Mouse (Mus musculus) CD4-positive, CD25-positive, alpha-beta regulatory T cell, adult 2 months (primary cell): ENCODE results near the gene Man2a1.

Source experiments
- DNase-seq: peaks from one replicate; pipeline ENCODE4 v3.0.0-alpha.2; 2012; ENCODE audit warnings: low read depth, low spot score

Gene Man2a1

DNA sequence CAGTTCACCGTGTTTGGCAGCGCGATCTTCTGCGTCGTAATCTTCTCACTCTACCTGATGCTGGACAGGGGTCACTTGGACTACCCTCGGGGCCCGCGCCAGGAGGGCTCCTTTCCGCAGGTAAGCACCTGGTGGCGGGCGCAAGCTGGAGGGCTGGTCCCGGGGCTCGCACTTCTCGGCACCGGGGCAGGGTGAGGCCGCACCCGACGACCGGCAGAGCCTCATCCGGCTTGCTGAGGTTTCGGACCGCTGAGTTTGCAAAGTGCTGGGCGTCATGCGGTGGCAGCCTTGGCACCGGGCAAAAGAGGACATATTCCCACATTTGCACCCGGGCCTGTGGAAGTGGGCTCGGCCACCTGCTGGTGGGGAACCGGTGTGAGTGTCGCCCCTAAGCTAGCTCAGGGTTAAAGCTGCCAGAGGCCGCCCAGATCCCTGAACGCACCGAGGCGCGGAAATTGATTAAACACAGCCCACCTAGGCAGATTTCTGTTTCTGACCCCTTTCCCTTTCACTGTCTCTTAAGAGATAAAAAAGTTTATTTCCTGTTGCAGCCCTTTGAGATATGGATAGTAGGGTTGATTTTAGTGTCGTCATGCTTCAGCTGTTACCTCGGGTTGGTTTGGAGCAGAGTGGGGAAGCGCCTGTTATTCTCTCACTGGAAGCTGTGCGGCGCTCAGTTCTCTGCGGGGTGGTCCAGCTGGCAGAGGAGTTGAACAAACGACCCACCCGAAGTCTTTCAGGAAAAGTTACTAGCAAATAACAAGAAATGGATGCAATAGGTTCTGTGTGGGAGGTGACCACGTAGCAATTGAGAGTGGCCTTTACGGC, 1.4 kb downstream of the Man2a1 start:
- peak; percentile 59 for DNase-seq

DNA sequence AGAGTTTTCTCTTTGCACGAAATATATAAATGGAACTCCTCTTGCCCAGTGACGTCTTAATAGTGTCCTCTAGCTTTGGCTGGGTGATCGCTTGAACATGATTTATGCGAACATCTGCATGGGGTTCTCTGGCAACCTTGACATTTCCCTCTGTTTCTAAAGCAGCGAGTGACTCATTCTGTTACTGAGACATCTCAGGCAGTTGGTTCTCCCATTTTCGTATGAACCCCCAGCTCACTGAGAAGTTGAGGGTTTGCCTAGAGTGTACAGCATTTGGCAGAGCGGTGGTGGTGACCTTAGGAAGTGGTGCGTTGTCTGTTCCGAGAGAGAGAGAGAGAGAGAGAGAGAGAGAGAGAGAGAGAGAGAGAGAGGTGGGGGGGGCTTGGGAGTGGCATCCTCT, 2.6 kb downstream of the Man2a1 start:
- peak; percentile 39 for DNase-seq

DNA sequence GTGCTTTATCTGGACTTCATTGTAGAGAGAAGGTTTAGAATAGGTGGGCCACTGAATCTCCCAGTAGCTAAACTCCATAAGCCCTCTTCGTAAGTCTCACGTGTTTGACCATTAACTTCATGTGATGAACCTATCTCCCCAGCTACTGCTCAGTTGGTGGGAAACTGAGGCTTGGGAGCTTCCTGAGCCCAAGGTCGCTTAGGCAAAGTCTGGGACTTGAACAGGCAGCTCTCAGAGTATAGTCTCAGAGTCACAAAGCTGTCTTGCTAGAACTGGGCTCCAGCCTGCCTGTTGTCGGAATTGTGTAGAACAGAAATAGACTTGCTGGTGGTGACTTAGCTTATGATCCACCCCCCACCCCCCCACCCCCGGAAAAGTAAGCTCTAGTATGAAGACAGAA, 3.0 kb downstream of the Man2a1 start:
- peak; percentile 9 for DNase-seq

DNA sequence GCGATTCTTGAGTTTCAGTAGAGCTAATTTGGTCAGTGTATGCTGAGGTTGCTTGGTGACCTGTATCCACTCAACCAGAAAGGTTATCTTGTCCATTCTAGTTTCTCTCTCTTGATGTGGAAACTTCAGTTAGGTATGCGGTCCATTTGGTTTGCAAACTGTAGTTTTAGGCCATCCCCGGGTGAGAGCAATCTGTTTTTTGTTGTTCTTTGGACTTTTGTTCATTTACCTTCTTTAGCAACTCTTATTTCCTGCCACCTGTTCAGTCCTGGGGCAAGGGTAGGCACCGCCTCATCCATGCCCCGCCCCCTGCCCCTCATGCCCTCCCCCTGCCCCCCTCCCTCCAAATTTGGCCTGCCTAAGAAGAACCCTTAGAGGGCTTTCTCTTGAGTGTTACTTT, 3.6 kb downstream of the Man2a1 start:
- DNase-seq: peak; percentile 52

DNA sequence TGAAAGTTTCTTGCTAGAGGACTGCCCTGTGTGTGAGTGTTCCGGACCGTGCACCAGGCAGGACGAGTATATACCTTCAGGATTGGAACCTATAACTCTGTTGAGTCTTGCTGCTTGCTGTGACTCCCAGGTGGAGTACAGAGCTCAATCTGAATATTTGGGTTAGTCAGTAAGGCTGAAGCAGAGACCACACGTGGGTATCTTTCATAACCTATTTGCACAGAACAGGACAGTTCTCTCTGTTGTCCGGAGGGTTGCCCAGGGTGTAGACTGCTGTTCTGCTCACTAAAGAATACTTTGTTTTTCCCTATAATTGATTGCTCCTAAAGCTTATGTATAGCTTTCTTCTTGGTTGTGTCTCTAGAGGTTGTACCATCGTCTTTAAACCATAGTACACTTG, 7.7 kb downstream of the Man2a1 start:
- DNase-seq: no peak

DNA sequence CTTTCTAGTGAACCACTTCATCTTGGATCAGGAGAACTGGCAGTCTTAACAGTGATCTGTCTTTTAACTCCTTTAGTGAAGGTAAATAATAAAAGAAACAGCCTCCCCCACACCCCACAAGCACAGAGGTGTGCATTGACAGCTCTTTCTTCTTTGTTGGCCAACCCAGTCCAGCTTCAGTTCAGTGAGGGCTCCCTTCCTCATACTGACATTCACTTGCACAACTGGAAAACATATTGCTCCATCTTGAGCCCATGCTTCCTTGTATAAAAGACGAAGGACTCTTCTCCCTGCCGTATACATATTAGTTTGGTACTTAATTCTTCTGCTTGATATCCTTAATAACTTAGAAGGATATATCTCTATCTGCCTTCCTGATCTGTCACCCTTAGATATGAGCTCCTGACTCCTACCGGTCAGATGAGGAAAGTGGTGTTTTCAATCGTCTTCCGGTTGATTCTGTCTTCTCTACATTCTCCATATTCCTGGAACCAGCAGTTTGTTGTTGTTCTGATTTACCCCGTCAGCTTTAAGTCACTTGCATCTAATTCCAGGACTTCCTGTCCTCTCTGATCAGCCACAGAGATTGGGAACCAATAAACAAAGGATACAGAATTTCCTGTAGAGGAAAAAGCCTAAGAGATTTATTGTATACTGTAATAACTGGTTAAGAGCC, 8.5 kb downstream of the Man2a1 start:
- DNase-seq: no peak

DNA sequence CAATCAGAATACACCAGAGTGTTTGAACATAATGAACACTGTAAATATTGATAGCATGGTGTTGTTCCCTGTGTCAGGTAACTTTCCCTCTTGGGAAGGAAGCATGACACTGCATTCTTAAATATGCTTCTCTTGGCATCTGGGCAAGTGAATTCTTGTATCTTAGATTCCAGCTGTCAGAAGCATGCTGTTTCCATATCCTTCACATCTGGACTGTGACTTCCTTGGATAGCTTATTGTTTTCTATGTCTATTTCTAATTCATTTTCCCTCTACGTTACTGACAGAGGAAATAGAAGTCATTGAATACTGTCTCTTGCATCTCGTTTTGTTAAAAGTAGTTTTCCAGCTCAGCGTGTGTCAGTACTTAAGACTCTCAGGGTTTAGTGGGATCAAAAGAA, 9.2 kb downstream of the Man2a1 start:
- DNase-seq: no peak

DNA sequence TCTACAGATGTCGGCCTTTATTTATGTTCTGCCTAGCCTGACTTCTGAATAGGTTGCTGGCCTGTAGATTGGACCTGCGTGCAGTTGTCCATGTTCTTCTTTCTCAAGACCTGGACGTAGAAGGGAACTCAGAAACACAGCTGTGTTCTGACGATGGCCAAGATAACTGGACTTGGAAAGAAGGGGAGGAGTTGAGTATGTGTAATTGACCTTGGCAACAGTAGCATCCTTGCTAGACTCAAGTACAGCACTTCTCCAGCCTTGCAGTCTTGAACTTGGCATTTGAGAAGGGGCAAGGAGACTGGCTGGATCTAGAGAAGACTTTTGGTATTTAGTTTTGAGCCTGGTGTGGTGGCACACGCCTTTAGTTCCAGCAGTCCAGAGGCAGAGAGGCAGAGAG, 10.9 kb downstream of the Man2a1 start:
- no peak for DNase-seq

DNA sequence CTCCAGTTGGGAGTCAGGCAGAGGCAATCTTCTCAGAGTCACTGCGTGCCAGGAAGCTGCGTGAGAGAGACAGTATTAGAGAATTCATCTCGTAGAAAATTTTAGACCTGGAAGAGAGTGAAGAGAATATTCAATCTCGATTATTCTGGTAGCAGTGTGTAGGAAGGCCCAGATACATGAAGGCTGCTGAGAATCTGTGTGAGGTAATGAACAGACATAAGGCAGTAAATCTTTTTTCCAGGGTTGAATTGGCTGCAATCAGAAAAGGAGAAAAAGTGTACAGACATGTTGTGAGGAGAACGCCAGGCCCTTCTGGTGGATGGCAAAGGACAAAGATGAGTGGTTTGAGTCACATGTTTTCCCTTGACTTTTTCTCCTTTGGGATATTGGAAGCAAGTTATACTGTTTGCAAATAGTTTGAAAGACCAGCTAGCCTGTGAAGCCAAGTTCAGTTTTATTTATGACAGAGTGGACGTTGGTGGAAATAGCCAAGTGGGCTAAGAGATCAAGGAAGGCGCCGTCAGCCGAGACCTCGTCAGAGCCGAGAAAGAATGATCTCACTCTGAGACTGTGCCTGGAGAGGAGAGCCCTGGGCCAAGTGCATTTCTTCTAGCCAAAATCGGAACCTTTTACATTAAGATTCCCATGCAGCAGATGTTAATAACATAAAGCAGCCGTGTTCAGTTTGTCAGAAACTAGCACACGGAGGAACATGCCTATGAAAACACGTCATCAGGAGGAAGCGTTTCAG, 11.8 kb downstream of the Man2a1 start:
- no peak for DNase-seq

DNA sequence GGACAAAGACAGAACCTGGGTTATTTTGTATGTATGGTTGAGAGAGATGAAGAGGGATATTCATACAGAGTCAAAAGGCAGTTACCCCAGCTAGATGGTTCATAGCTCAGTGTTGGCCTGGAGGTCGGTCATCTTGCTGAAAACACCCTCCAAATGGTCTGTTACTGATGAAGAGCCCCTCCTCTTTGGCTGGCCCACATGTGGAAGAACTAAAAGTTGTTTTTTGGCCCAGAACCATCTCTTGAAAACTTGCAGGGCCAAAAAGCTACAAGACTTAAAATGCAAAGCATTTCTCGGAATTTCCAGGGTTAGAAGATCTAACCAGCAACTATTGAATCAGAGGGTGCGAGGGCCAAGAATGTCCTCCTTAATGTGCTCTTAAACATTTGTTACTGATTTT, 12.4 kb downstream of the Man2a1 start:
- no peak for DNase-seq

DNA sequence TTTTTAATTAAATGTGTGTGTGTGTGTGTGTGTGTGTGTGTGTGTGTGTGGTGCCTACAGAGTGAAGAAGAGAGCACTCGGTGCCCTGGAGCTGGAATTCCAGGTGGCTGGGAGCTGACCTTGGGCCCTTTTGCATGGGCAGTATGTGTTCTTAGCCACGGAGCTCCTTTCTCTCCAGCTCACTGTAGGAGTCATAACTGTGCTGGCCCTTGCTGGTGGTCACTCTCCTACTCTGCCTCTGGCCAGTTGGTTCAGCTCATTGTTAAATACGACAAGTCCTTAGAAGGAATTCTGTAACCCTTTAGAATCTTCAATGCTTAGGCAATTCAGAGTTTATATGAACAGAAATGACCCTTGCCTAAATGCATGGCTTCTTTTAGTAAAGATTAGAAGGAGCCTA, 12.8 kb downstream of the Man2a1 start:
- DNase-seq: no peak

DNA sequence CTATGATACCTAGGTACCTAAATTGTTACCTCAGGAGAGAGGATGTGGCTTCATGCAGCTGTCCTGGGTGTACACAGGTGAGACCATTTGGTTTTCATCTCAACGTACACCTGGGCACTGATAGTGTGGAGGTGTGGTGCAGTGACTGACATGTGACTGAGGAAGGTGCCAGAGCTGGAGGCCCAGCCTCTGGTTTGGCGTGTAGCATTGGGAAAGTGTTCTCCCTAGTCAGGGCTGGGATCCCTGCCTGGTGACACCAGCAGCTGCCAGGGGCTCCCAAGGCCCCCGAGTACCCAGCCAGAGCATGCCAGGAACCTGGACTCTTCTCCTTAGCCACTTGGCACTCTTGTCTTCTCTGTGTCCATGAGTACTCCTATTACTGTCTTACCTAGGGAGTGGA, 14.3 kb downstream of the Man2a1 start:
- no peak for DNase-seq

DNA sequence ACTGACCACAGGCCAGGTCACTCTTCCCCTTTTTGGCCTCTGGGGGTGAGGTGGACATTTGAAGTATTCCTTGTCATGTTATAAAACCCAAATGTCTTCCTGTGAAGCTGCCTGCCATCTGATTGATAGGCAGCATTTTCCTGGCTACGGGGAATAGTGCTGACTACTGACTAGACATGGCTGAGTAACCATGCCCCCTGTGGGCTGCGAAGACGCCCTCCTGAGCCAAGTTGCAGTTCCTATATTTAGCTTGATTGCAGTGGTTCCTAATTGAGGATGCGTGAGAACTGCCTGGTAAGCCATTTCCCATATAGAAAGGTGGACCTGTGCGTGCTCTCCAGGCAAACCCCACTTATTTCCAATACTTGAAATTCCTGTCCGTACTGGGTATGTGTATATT, 14.9 kb downstream of the Man2a1 start:
- DNase-seq: no peak

DNA sequence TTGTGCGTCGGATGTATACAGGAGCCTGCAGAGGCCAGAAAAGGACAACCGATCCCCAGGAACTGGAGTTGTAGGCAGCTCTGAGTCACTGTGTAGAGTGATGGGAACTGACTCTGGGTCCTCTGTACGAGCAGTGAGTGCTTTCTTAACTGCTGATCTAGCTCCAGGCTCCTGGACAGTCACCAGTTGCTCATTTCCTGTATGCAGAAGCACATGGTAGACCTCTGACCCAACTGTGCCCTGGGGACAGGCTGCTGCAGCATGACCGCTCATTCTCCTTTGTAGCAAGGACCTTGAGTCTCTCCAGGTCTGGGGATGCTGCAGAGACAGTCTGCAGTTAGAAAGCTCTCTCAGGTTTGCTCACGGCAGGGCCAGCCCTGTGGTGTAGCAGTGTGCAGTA, 15.7 kb downstream of the Man2a1 start:
- DNase-seq: no peak

DNA sequence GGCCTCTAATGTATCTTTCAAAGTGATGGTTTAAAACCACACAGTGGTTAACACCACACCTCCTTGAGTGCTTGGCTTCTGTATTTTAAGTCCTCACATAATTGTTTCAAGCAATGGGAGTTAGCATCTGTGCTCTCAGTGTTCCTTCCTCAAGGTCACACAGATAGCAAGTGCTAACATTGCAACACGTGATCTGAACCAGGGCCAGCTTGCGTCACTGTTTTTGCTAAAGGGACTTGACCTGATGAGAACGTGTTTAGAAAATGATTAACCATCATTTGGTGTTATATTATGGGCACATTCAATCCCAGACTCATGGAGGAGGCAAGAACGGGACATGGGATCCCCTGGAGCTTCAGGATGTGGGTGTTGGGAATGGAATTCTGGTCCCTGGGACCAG, 17.3 kb downstream of the Man2a1 start:
- DNase-seq: no peak

DNA sequence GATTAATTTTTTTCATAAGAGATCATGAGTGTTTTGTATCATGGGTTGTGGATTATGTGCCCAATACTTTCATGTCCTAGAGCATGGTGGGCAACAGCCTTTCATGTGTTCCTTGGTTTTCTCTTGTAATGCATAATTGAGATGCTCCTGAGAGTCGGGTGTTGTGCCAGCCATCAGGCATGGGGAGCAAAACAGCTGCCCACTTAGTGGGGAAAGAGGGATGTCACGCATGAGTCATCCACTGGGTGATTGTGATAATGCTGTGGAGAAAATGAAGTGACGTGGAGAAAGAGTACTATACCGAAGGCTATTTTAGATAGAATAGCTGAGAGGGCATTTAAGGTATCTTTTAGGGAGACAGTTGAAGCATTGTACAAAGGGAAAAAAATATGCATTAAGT, 18.5 kb downstream of the Man2a1 start:
- no peak for DNase-seq

DNA sequence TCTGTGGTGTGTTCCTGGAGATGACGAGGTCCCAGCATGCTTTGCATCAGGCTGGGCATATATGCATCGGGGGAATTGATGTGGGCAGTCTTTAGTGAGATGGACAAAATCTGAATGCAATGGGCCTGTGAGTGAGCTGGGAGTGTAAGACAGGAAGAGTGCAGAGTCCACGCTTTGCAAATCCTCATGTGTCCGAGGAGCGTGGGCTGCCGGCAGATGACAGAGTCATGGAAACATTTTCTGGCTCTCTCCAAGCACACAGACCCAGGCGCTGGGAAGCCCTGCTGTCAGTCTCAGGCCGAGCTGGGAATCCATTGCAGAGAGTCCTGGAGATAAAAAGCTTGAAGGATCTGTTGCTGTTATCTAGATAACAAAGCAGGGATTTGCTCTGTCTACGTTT, 19.6 kb downstream of the Man2a1 start:
- DNase-seq: no peak

DNA sequence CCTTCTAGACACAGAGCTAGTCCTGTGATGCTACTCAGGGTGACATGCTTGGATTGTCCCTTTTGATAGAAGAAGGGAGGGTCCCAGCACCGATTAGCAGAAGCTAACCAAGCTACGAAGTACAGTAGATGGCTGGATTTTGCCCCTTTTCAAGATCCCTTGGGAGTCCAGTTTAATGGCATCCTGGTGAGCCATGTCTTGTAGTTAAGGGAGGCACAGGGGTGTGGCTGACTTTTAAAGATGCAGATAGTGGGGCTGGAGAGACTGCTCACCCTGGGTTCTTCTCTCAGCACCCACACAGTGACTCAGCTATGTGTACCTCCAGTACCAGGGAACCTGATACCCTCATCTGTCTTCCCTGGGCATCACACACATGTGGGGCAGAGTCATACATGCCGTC, 20.1 kb downstream of the Man2a1 start:
- DNase-seq: no peak

DNA sequence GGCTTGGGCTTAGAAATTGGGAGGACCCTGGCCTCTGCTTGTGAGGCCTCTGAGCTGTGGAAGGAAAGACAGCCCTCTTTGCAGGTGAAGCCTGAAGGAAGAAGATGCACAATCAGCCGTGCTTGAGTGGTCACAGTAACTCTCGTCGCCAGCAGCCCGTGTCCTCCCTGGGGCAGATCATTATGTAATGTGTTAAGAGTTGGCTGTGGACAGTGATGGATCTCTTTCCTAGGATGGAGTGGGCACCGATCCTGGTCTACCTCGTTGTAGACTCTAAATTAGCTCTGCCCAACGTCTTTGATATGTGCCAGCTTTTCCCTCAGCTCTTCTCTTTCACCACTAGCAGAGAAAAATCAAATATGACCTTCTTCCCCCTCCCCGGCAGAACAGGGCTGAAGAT, 20.7 kb downstream of the Man2a1 start:
- no peak for DNase-seq

DNA sequence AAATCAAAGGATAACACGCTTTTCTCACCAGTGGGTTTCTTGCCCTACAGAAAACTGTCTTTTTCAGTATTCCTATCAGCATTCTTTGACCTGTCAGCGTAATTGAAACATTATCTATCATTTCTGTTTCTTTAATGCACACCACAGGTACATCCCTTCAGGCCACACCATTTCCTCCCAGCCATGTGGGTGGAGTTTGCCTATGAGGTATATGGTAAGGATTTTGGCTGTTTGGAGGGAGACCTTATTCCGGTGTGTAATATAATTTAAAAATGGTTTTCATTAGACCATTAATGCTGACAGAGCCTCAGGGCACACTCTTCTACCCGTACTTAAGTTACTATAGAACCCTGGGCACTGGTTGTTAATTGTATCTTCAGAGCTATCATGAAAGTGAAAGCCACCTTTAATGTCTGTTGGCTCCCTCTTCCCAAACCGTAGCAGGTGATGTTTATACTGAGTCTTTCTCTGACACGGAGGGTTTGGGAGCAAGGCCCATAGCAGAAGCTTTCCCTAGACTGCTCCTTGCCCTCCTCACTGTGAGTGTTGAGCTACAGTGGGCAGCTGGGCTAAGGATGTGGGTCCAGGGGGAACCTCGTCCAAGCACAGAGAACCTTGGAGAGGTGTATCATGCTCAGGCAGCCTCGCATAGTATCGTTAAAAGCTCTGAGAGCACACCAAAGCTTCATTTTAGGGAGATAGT, 21.3 kb downstream of the Man2a1 start:
- DNase-seq: no peak

DNA sequence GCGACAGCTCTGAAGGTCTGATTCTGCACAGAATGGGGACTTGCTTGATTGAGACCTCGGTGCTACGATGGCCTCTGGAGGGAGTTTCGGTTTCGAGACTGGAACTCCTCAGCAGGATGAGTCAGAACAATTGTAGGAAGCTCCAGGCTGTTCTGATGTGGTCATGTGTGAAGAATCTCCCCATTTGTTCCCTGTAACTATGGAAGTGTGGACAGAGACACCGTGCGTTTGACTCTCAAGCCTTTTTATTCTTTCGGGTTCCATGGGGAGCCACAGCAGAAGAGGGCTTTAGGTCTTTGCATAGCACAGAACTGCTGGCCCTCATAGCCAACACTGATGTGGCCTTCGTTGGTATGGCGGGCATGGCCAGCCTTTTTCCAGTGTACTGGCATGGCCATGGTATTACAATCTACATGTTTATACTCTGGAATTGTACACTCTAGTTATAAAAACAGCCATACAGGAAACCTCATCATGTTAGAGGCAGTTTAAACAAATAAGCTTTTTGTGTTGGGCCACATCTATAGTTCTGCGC, 21.9 kb downstream of the Man2a1 start:
- DNase-seq: peak; percentile 16

DNA sequence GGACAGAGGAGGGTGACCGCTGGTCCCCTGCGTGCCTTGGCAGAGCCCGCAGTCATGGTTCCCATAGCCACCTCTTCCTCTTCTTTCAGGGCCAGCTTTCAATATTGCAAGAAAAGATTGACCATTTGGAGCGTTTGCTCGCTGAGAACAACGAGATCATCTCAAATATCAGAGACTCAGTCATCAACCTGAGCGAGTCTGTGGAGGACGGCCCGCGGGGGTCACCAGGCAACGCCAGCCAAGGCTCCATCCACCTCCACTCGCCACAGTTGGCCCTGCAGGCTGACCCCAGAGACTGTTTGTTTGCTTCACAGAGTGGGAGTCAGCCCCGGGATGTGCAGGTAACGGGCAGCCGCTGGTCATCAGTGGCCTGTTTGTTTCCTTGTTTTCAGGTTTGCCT, 23.9 kb downstream of the Man2a1 start:
- DNase-seq: no peak
